Mouse (Mus musculus) embryonic facial prominence, embryonic 10.5 days (tissue): ENCODE data around the gene Daam2. TPM values are rescaled to one million over a fixed set of nuclear protein-coding genes. Genes with fewer than 3 reads are reported as not detected.
"Not testable (repeated sequence)": the region's sequence is repeated elsewhere in the genome, so short reads cannot be mapped to it uniquely, and the experiment has no call there.

Experiments
- DNase-seq: peaks from one replicate; pipeline ENCODE4 v3.0.0-alpha.2; 2017; ENCODE audit warnings: low spot score
- H3K27ac ChIP-seq: fragments of 300-500 bp; sonication (generic); replicated peaks from 2 replicates; pipeline ENCODE4 v1.5.1; 2016; ENCODE audit warnings: mild to moderate bottlenecking
- H3K27me3 ChIP-seq: fragments of 300-500 bp; sonication (generic); replicated peaks from 2 replicates; pipeline ENCODE4 v1.6.1; 2016; ENCODE audit warnings: low read depth, mild to moderate bottlenecking; ENCODE audit not compliant: poor library complexity, severe bottlenecking
- H3K36me3 ChIP-seq: fragments of 300-500 bp; sonication (generic); replicated peaks from 2 replicates; pipeline ENCODE4 v1.6.1; 2016; ENCODE audit warnings: mild to moderate bottlenecking, moderate library complexity
- H3K4me1 ChIP-seq: fragments of 300-500 bp; sonication (generic); 2 replicates; pipeline ENCODE4 v1.6.1; 2016
- H3K4me3 ChIP-seq: fragments of 300-500 bp; sonication (generic); 2 replicates; pipeline ENCODE4 v1.5.1; 2016; ENCODE audit warnings: mild to moderate bottlenecking, moderate library complexity
- H3K9me3 ChIP-seq: fragments of 300-500 bp; sonication (generic); 2 replicates; pipeline ENCODE4 v1.6.1; 2016; ENCODE audit warnings: mild to moderate bottlenecking
- WGBS: fragments of 180-500 bp; shearing (Covaris S2); methylation state at CpG from one replicate; pipeline ENCODE4 v1.1.7; 2016; 5-methylcytosine and 5-hydroxymethylcytosine counted together
- polyA plus RNA-seq: library from polyadenylated mRNA; unstranded; fragments of >200 nt; fragmentation: Nextera tagmentation; extraction: Ambion mirVana; gene quantifications from 2 replicates; pipeline ENCODE4 v1.2.1, GENCODE M21; 2016

Gene Daam2
- polyA plus RNA-seq, 1 experiment from 2014 or later: 6.1 TPM

- peaks cover 13% of the 10 kb centered on the region; the same call in 1 of the 2 replicates for H3K36me3 ChIP-seq
- WGBS: 37% methylated on average over 4 of the region's 4 CpGs
- no peaks in the 10 kb centered on the region for H3K27me3 ChIP-seq
- no peak overlapping the region for H3K27ac ChIP-seq
- peaks cover 11% of the 10 kb centered on the region for H3K4me1 ChIP-seq
- peak; percentile 79 for DNase-seq
- H3K4me3 ChIP-seq: no peak overlapping the region
- H3K9me3 ChIP-seq: no peaks in the 10 kb centered on the region
These were observed 95.9 kb downstream of the Daam2 start for GRCm38 (mm10) chr17:49468223-49468622.

DNA sequence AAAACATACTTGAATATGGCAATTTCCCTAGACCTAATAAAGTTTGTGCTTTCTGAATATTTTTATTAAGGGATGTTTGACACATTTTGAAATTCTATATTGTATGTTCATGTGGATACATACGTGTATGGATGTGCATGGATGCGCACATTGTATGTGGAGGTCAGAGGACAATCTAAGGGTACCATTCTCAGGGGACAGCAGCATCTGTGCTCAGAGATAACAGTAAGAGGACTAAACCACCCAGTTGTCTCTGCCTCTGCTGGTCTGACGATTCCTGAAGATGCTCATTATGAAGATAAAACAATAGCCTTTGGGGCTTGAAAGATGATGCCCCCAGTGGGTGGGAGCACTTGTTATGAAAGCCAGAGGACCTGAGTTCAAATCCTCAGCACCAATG lies 99.3 kb downstream of the Daam2 start:
- no peaks in the 10 kb centered on the region for H3K4me1 ChIP-seq
- 89% methylated on average over 3 of the region's 3 CpGs for WGBS
- H3K9me3 ChIP-seq: no peaks in the 10 kb centered on the region

GRCm38 (mm10) chr17:49458386-49458785 lies 105.8 kb downstream of the Daam2 start:
- H3K36me3 ChIP-seq: peaks cover 61% of the 10 kb centered on the region
- no peak for DNase-seq
- H3K27me3 ChIP-seq: no peaks in the 10 kb centered on the region
- no peak overlapping the region for H3K4me3 ChIP-seq
- 94% methylated on average over 18 of the region's 18 CpGs for WGBS
- H3K4me1 ChIP-seq: no peaks in the 10 kb centered on the region
- H3K9me3 ChIP-seq: no peaks in the 10 kb centered on the region
- no peak overlapping the region for H3K27ac ChIP-seq

More for the DNA sequence above, 99.3 kb downstream of the Daam2 start:
- Histone ChIP-seq H3K4me3 (no peak overlapping the region), H3K27me3 (no peaks in the 10 kb centered on the region), H3K36me3 (peaks cover 19% of the 10 kb centered on the region), H3K27ac (no peak overlapping the region)
- DNase-seq: no peak

DNA sequence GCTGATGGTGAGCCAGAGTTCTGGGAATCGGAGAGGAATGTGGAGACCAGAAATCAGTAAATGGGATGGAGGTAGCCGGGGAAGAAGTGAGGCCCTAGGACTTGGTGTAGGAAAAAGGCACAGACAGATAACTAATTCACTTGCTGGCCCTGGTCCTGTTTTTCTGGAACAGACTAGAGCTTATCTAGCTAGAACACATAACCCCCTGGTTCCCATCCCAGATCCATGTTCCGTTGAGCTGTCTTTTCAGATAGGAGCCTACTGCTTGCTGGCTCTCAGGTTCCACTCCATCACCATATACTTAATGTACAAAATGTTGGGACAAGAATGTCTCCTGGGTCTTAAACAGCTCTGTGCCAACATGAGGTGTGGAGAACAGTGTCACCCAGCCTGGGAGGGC lies 106.3 kb downstream of the Daam2 start:
- WGBS: 94% methylated on average over 3 of the region's 3 CpGs
- Histone ChIP-seq H3K4me1 (no peaks in the 10 kb centered on the region), H3K4me3 (no peak overlapping the region), H3K36me3 (peaks cover 63% of the 10 kb centered on the region), H3K27ac (no peak overlapping the region), H3K9me3 (no peaks in the 10 kb centered on the region), H3K27me3 (no peaks in the 10 kb centered on the region)
- DNase-seq: no peak

DNA sequence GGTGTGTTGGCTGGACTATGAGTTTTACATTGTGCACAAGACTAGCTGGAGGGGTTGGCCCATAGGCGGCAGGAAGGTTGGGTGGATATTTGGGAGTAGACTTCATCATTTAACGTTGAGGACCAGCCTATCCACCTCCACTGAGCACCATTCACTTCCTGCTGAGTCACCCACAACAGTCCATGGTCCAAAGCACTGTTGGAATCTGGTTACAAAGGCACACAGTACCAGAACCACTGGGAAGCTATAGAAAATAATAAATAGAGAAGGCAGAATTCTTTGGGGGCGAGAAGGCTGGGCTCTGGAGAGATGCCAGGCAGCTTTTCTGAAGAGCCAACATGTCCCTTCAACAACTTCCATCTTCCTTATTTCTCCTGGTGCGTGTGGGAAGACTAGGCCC lies 107.8 kb downstream of the Daam2 start:
- H3K36me3 ChIP-seq: peaks cover 72% of the 10 kb centered on the region
- no peak overlapping the region for H3K27ac ChIP-seq
- DNase-seq: no peak
- H3K4me1 ChIP-seq: no peaks in the 10 kb centered on the region
- no peaks in the 10 kb centered on the region for H3K27me3 ChIP-seq
- no peaks in the 10 kb centered on the region for H3K9me3 ChIP-seq
- no peak overlapping the region for H3K4me3 ChIP-seq
- 84% methylated on average over 4 of the region's 4 CpGs for WGBS

- Histone ChIP-seq H3K27me3 (no peaks in the 10 kb centered on the region), H3K9me3 (no peaks in the 10 kb centered on the region), H3K4me3 (no peak overlapping the region), H3K4me1 (peaks cover 8% of the 10 kb centered on the region; the same call in 1 of the 2 replicates), H3K27ac (no peak overlapping the region), H3K36me3 (peaks cover 64% of the 10 kb centered on the region)
- no peak for DNase-seq
- 87% methylated on average over 6 of the region's 6 CpGs for whole genome bisulfite sequencing
These were observed 113.2 kb downstream of the Daam2 start for GRCm38 (mm10) chr17:49450922-49451321.

DNA sequence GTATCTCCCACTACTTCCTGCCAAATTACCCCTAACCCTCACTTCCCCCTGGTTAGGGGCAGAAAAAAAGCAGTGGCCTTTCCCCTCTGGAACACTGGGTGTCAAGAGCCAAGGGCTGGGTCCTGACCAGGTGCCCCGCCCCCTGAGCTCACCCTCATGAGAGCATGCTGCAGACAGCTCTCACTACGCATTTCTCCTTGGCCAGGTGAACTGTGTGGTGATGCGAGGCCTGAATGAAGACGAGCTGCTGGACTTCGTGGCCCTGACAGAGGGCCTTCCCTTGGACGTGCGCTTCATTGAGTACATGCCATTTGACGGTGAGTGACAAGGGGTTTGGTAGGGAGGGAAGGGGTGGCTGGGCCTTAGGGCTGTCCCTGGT lies 114.9 kb downstream of the Daam2 start:
- Histone ChIP-seq H3K4me3 (no peak overlapping the region), H3K36me3 (peaks cover 47% of the 10 kb centered on the region), H3K9me3 (no peaks in the 10 kb centered on the region), H3K27ac (no peak overlapping the region), H3K4me1 (peaks cover 8% of the 10 kb centered on the region; the same call in 1 of the 2 replicates), H3K27me3 (no peaks in the 10 kb centered on the region)
- DNase-seq: no peak
- WGBS: 86% methylated on average over 8 of the region's 8 CpGs

- no peak overlapping the region for H3K4me3 ChIP-seq
- H3K36me3 ChIP-seq: peaks cover 42% of the 10 kb centered on the region
- no peak overlapping the region for H3K27ac ChIP-seq
- no peak for DNase-seq
- no peaks in the 10 kb centered on the region for H3K27me3 ChIP-seq
- peaks cover 8% of the 10 kb centered on the region; the same call in 1 of the 2 replicates for H3K4me1 ChIP-seq
- 79% methylated on average over 9 of the region's 9 CpGs for WGBS
- no peaks in the 10 kb centered on the region for H3K9me3 ChIP-seq
These were observed 115.4 kb downstream of the Daam2 start for GRCm38 (mm10) chr17:49448570-49449229.

GRCm38 (mm10) chr17:49442841-49443240 lies 121.3 kb downstream of the Daam2 start:
- 83% methylated on average over 3 of the region's 3 CpGs for WGBS
- H3K9me3 ChIP-seq, H3K4me3 ChIP-seq, H3K4me1 ChIP-seq, H3K27ac ChIP-seq, H3K27me3 ChIP-seq, DNase-seq: not testable (repeated sequence)
- peaks cover 29% of the 10 kb centered on the region for H3K36me3 ChIP-seq

GRCm38 (mm10) chr17:49440331-49441130 lies 123.6 kb downstream of the Daam2 start:
- H3K4me3 ChIP-seq: no peak overlapping the region
- H3K9me3 ChIP-seq: no peaks in the 10 kb centered on the region
- no peak for DNase-seq
- H3K4me1 ChIP-seq: no peaks in the 10 kb centered on the region
- WGBS: 80% methylated on average over 14 of the region's 14 CpGs
- H3K27me3 ChIP-seq: no peaks in the 10 kb centered on the region
- peaks cover 43% of the 10 kb centered on the region for H3K36me3 ChIP-seq
- H3K27ac ChIP-seq: no peak overlapping the region; the same call in 1 of the 2 replicates

DNA sequence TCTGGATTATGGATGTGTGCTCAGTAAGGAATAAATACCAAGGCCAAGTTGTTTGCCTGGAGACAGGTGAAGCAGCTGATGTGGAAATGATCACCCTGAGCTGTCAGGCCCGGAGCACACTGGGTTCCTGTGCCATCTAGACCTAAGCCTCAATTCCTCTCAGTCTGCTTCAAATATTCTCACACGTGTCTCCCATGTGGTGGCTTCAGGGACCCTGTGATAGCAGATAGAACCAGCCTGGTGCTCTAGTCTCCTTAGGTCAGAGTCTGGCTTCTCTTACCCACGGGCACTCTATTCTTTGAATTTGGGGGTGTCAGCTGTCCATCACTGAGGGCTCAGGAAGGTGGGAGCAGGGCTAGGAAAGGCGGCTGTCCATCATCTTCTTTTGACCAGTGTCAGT lies 124.4 kb downstream of the Daam2 start:
- 88% methylated on average over 4 of the region's 4 CpGs for WGBS
- H3K27ac ChIP-seq: no peak overlapping the region
- H3K4me1 ChIP-seq: no peaks in the 10 kb centered on the region
- no peaks in the 10 kb centered on the region for H3K9me3 ChIP-seq
- no peak overlapping the region for H3K4me3 ChIP-seq
- no peak for DNase-seq
- peaks cover 51% of the 10 kb centered on the region for H3K36me3 ChIP-seq
- no peaks in the 10 kb centered on the region for H3K27me3 ChIP-seq

GRCm38 (mm10) chr17:49438822-49439574 lies 125.1 kb downstream of the Daam2 start:
- Histone ChIP-seq H3K9me3 (no peaks in the 10 kb centered on the region), H3K4me3 (no peak overlapping the region), H3K27ac (no peak overlapping the region), H3K4me1 (no peaks in the 10 kb centered on the region), H3K27me3 (no peaks in the 10 kb centered on the region), H3K36me3 (peaks cover 58% of the 10 kb centered on the region)
- DNase-seq: no peak
- 84% methylated on average over 12 of the region's 12 CpGs for WGBS
